Mouse (Mus musculus) liver, adult (tissue): ENCODE results near the gene Adam19.

ENCODE experiments used
- GATA4 ChIP-seq: IDR thresholded peaks from 2 replicates; pipeline ENCODE4 v1.6.1; 2014; ENCODE audit warnings: mild to moderate bottlenecking, low read length; ENCODE audit not compliant: insufficient replicate concordance

Gene Adam19

GRCm38 (mm10) chr11:46055896-46056769 lies at the start of gene Adam19:
Gene Adam19, plus strand, starts transcription at chr11:46055992.
- no peak; the same call in 1 of the 2 replicates for TF ChIP-seq GATA4

- TF ChIP-seq GATA4: no peak
Measured at GRCm38 (mm10) chr11:46016061-46016460, 39.7 kb upstream of the Adam19 start.

- no peak for TF ChIP-seq GATA4
Measured at GRCm38 (mm10) chr11:46020246-46020645, 35.5 kb upstream of the Adam19 start.

- TF ChIP-seq GATA4: no peak
Measured at GRCm38 (mm10) chr11:46021850-46022249, 33.9 kb upstream of the Adam19 start.

- no peak for TF ChIP-seq GATA4
Measured at GRCm38 (mm10) chr11:46022983-46023382, 32.8 kb upstream of the Adam19 start.

- no peak for TF ChIP-seq GATA4
Measured at GRCm38 (mm10) chr11:46025962-46026392, 29.8 kb upstream of the Adam19 start.

GRCm38 (mm10) chr11:46027952-46028814 lies 27.6 kb upstream of the Adam19 start:
- no peak for TF ChIP-seq GATA4

GRCm38 (mm10) chr11:46029485-46029884 lies 26.3 kb upstream of the Adam19 start:
- TF ChIP-seq GATA4: no peak

- TF ChIP-seq GATA4: no peak
Measured at GRCm38 (mm10) chr11:46030026-46030425, 25.8 kb upstream of the Adam19 start.

- no peak for TF ChIP-seq GATA4
Measured at GRCm38 (mm10) chr11:46031470-46031869, 24.3 kb upstream of the Adam19 start.

GRCm38 (mm10) chr11:46032956-46033355 lies 22.8 kb upstream of the Adam19 start:
- no peak for TF ChIP-seq GATA4

- no peak for TF ChIP-seq GATA4
Measured at GRCm38 (mm10) chr11:46036374-46036773, 19.4 kb upstream of the Adam19 start.

- no peak for TF ChIP-seq GATA4
Measured at GRCm38 (mm10) chr11:46038901-46039300, 16.9 kb upstream of the Adam19 start.

- no peak for TF ChIP-seq GATA4
Measured at GRCm38 (mm10) chr11:46039335-46039734, 16.5 kb upstream of the Adam19 start.

GRCm38 (mm10) chr11:46040841-46041556 lies 14.8 kb upstream of the Adam19 start:
- TF ChIP-seq GATA4: no peak

- no peak for TF ChIP-seq GATA4
Measured at GRCm38 (mm10) chr11:46041607-46042267, 14.1 kb upstream of the Adam19 start.
